Mouse (Mus musculus) limb, embryonic 12.5 days (tissue): ENCODE results near the gene Inca1. TPM values are rescaled to one million over a fixed set of nuclear protein-coding genes. Genes with fewer than 3 reads are reported as not detected.

ENCODE experiments used
- ATAC-seq: fragments of 200-750 bp; cut with Nextera tagmentation; 2 replicates; pipeline ENCODE4 v1.8.0; 2017; ENCODE audit warnings: low read depth, moderate TSS enrichment; ENCODE audit not compliant: insufficient number of reproducible peaks, insufficient read depth, low FRiP score, low TSS enrichment
- H3K27ac ChIP-seq: fragments of 300-500 bp; sonication (generic); 2 replicates; pipeline ENCODE4 v1.5.1; 2016; ENCODE audit warnings: mild to moderate bottlenecking, moderate library complexity
- H3K27me3 ChIP-seq: fragments of 300-500 bp; sonication (generic); 2 replicates; pipeline ENCODE4 v1.6.1; 2016; ENCODE audit warnings: mild to moderate bottlenecking, moderate library complexity
- H3K36me3 ChIP-seq: fragments of 300-500 bp; sonication (generic); 2 replicates; pipeline ENCODE4 v1.6.1; 2016; ENCODE audit warnings: mild to moderate bottlenecking, moderate library complexity
- H3K4me1 ChIP-seq: fragments of 300-500 bp; sonication (generic); replicated peaks from 2 replicates; pipeline ENCODE4 v1.6.1; 2016
- H3K4me2 ChIP-seq: fragments of 300-500 bp; sonication (generic); 2 replicates; pipeline ENCODE4 v1.6.1; 2016; ENCODE audit warnings: mild to moderate bottlenecking, moderate library complexity
- H3K4me3 ChIP-seq: fragments of 300-500 bp; sonication (generic); replicated peaks from 2 replicates; pipeline ENCODE4 v1.5.1; 2016; ENCODE audit warnings: mild to moderate bottlenecking
- H3K9ac ChIP-seq: fragments of 300-500 bp; sonication (generic); replicated peaks from 2 replicates; pipeline ENCODE4 v1.6.1; 2016; ENCODE audit warnings: mild to moderate bottlenecking, moderate library complexity
- H3K9me3 ChIP-seq: fragments of 300-500 bp; sonication (generic); 2 replicates; pipeline ENCODE4 v1.6.1; 2016; ENCODE audit warnings: mild to moderate bottlenecking, moderate library complexity
- WGBS: fragments of 180-500 bp; shearing (Covaris S2); methylation state at CpG from one replicate; pipeline ENCODE4 v1.1.7; 2016; 5-methylcytosine and 5-hydroxymethylcytosine counted together
- microRNA-seq: library from miRNA; unstranded; fragments of <30 nt; microRNA quantifications from one replicate; pipeline ENCODE4, GENCODE M21; 2017
- polyA plus RNA-seq: library from polyadenylated mRNA; unstranded; fragments of >200 nt; fragmentation: Nextera tagmentation; extraction: Ambion mirVana; gene quantifications from 2 replicates; pipeline ENCODE4 v1.2.1, GENCODE M21; 2016

Gene Inca1
- polyA plus RNA-seq, 1 experiment from 2014 or later: 1.0 TPM

- H3K27ac ChIP-seq: no peak overlapping the region
- H3K4me1 ChIP-seq: peaks cover 16% of the 10 kb centered on the region
- 92% methylated on average over 6 of the region's 6 CpGs for WGBS
- no peaks in the 10 kb centered on the region for H3K9me3 ChIP-seq
- H3K4me3 ChIP-seq: no peak overlapping the region
- peaks cover 32% of the 10 kb centered on the region for H3K36me3 ChIP-seq
- no peaks in the 10 kb centered on the region for H3K27me3 ChIP-seq
- no peak overlapping the region for H3K9ac ChIP-seq
- no peak for ATAC-seq
- H3K4me2 ChIP-seq: no peak overlapping the region
Measured at GRCm38 (mm10) chr11:70643051-70643450, 56.9 kb downstream of the Inca1 start.

- Histone ChIP-seq H3K27me3 (no peaks in the 10 kb centered on the region), H3K36me3 (peaks cover 32% of the 10 kb centered on the region), H3K9me3 (no peaks in the 10 kb centered on the region), H3K4me3 (no peak overlapping the region), H3K9ac (no peak overlapping the region), H3K4me1 (peaks cover 12% of the 10 kb centered on the region), H3K4me2 (no peak overlapping the region), H3K27ac (no peak overlapping the region)
- no peak for ATAC-seq
- 87% methylated on average over 7 of the region's 7 CpGs for WGBS
Measured at GRCm38 (mm10) chr11:70641241-70641640, 58.7 kb downstream of the Inca1 start.

- WGBS: 85% methylated on average over 8 of the region's 8 CpGs
- no peak overlapping the region for H3K4me2 ChIP-seq
- H3K36me3 ChIP-seq: peaks cover 24% of the 10 kb centered on the region
- no peaks in the 10 kb centered on the region for H3K9me3 ChIP-seq
- no peak for ATAC-seq
- H3K9ac ChIP-seq: no peak overlapping the region
- H3K4me1 ChIP-seq: no peaks in the 10 kb centered on the region
- no peaks in the 10 kb centered on the region for H3K27me3 ChIP-seq
- H3K4me3 ChIP-seq: no peak overlapping the region
- H3K27ac ChIP-seq: no peak overlapping the region
Measured at GRCm38 (mm10) chr11:70639976-70640375, 60.0 kb downstream of the Inca1 start.

GRCm38 (mm10) chr11:70638714-70639278, 61.2 kb downstream of the Inca1 start, which contains the start of gene Gp1ba:
Gene Gp1ba, plus strand, starts transcription at chr11:70639122.
- no peak within 1 kb of the TSS for H3K9ac ChIP-seq
- H3K4me2 ChIP-seq: no peak within 1 kb of the TSS
- H3K27me3 ChIP-seq: no peaks in the 10 kb centered on the region
- no peaks in the 10 kb centered on the region for H3K9me3 ChIP-seq
- no peak within 1 kb of the TSS for H3K4me3 ChIP-seq
- no peak within 1 kb of the TSS for H3K27ac ChIP-seq
- no peak for ATAC-seq
- no peaks in the 10 kb centered on the region for H3K4me1 ChIP-seq
- 49% methylated on average over 5 of the region's 5 CpGs for WGBS
- H3K36me3 ChIP-seq: peaks cover 12% of the 10 kb centered on the region

Small RNAs within 50 kb of the gene (microRNA-seq; reads per million reads assigned to microRNA genes)
- gene Mir6925: not detected

Other genes starting within 250 kb of the Inca1 start
- gene Med11, start 248.2 kb downstream of the Inca1 start, polyA plus RNA-seq: 43.0 and 44.0 TPM in 2 replicates
- 0.40 and 0.58 TPM in 2 replicates for gene Zmynd15, start 240.7 kb downstream of the Inca1 start, polyA plus RNA-seq
- gene Cxcl16, start 240.2 kb downstream of the Inca1 start, polyA plus RNA-seq: 1.1 and 1.9 TPM in 2 replicates
- 0.36 and 1.4 TPM in 2 replicates for gene Tm4sf5, start 194.9 kb downstream of the Inca1 start, polyA plus RNA-seq
- 0.66 TPM in 1 of 2 replicates, not detected in the other for gene Vmo1, start 185.5 kb downstream of the Inca1 start, polyA plus RNA-seq
- 0.37 and 0.68 TPM in 2 replicates for gene Gltpd2, start 181.0 kb downstream of the Inca1 start, polyA plus RNA-seq
- gene Psmb6, start 174.8 kb downstream of the Inca1 start, polyA plus RNA-seq: 857 and 867 TPM in 2 replicates
- gene Gm40193, start 167.2 kb downstream of the Inca1 start, polyA plus RNA-seq: not detected in 2 replicates
- 4.4 and 4.5 TPM in 2 replicates for gene Pld2, start 160.1 kb downstream of the Inca1 start, polyA plus RNA-seq
- 17.6 and 18.4 TPM in 2 replicates for gene Mink1, start 137.3 kb downstream of the Inca1 start, polyA plus RNA-seq
- not detected in 2 replicates for gene 4930544D05Rik, start 84.3 kb downstream of the Inca1 start, polyA plus RNA-seq
- not detected in 2 replicates for gene Chrne, start 80.9 kb downstream of the Inca1 start, polyA plus RNA-seq
- 0.22 and 0.31 TPM in 2 replicates for gene Gp1ba, start 61.0 kb downstream of the Inca1 start, polyA plus RNA-seq
- gene Rnf167, start 52.9 kb downstream of the Inca1 start, polyA plus RNA-seq: 95.8 and 104 TPM in 2 replicates
- gene Slc25a11, start 52.7 kb downstream of the Inca1 start, polyA plus RNA-seq: 161 and 163 TPM in 2 replicates
- 1,494 and 1,514 TPM in 2 replicates for gene Pfn1, start 45.5 kb downstream of the Inca1 start, polyA plus RNA-seq
- 34.2 and 38.2 TPM in 2 replicates for gene Eno3, start 43.0 kb downstream of the Inca1 start, polyA plus RNA-seq
- 151 TPM in 2 replicates for gene Spag7, start 30.7 kb downstream of the Inca1 start, polyA plus RNA-seq
- gene Camta2, start 12.1 kb downstream of the Inca1 start, polyA plus RNA-seq: 9.9 and 12.8 TPM in 2 replicates
- gene Kif1c, start 393 bp upstream of the Inca1 start, polyA plus RNA-seq: 3.3 and 3.6 TPM in 2 replicates
- 6.8 and 7.2 TPM in 2 replicates for gene Zfp3, start 64.1 kb upstream of the Inca1 start, polyA plus RNA-seq
- not detected in 2 replicates for gene Scimp, start 112.4 kb upstream of the Inca1 start, polyA plus RNA-seq
- gene Rabep1, start 144.6 kb upstream of the Inca1 start, polyA plus RNA-seq: 36.9 and 38.0 TPM in 2 replicates